Mouse (Mus musculus): ENCODE measurements around the gene Sec14l1. TPM values are rescaled to one million over a fixed set of nuclear protein-coding genes. Genes with fewer than 3 reads are reported as not detected.
"Not testable (repeated sequence)": the region's sequence is repeated elsewhere in the genome, so short reads cannot be mapped to it uniquely, and the experiment has no call there.

Sec14l1 gene
- polyA plus RNA-seq, 1 experiment from 2014 or later = 52.6 TPM

DNA sequence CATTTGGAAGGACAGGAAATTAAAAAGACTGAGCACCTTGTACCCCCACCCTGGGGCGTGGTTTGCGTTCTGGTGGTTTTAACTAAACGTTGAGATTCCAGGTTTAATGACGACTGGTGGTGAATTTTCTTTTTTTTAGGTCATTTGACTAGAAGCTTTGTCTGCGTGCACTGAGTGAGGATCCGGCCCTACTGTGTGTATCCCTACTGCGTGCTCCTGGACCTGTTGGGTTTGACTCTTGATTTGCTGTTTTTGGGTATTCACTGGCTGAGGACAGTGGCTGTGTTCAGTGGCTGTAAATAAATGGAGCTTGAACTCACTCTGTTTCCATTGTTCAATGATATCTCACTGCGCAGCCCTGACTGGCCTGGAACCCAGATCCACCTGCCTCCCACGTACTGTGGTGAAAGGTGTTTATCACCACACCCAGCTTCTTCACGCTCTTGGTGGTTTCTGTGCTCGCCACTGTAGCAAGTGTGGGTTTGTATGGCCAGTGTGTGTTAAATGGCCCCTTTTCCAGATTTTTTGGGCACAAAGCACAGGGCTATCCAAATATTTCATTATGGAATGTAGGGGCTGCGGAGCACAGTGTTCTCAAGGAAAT lies 36.2 kb upstream of the Sec14l1 start:
- H3K27ac ChIP-seq = no peak overlapping the region
- no peak overlapping the region for H3K9ac ChIP-seq (replicated peaks)
- no peak overlapping the region for H3K4me3 ChIP-seq (replicated peaks)
- no peaks in the 10 kb centered on the region for H3K27me3 ChIP-seq
- no peaks in the 10 kb centered on the region for H3K9me3 ChIP-seq
- peaks cover 41% of the 10 kb centered on the region for H3K36me3 ChIP-seq
- H3K4me1 ChIP-seq (replicated peaks) = peaks cover 36% of the 10 kb centered on the region
- no peak for ATAC-seq (ENCODE audit: insufficient number of reproducible peaks, insufficient read depth, low FRiP score, low TSS enrichment, low read depth)
- WGBS = 93% methylated on average over 12 of the region's 12 CpGs
- H3K4me2 ChIP-seq = no peak overlapping the region

DNA sequence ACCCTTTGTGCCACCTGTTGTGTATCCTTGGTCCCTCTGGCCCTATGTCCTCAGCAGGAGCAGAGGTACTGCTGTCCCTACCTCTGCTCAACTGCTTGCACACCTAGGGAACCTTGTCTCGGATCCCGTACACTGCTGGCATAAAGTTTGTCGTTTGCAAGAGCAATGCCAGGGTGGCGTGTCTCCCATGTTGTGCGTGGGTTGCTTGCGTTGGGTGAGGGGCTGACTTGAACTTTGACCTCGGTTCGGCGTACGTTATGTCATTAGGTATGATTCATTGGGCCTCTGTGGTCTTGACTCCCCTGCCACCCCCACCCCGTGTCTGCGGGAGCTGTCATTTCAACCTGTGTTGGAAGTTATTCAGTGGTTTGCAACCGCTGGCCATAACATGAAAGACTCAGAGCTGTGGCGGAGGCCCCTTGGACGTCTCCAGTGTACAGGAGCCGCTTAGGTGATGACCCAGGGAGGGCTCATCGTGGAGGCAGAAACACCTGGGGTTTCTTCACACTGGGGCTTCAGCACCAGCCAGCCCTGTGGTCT lies 35.2 kb upstream of the Sec14l1 start:
- H3K4me2 ChIP-seq = no peak overlapping the region
- no peaks in the 10 kb centered on the region for H3K9me3 ChIP-seq
- H3K27me3 ChIP-seq = no peaks in the 10 kb centered on the region
- H3K9ac ChIP-seq (replicated peaks) = no peak overlapping the region
- H3K4me1 ChIP-seq (replicated peaks) = peaks cover 36% of the 10 kb centered on the region
- H3K36me3 ChIP-seq = peaks cover 43% of the 10 kb centered on the region
- no peak for ATAC-seq (ENCODE audit: insufficient number of reproducible peaks, insufficient read depth, low FRiP score, low TSS enrichment, low read depth)
- no peak overlapping the region for H3K27ac ChIP-seq
- WGBS = 85% methylated on average over 17 of the region's 17 CpGs
- H3K4me3 ChIP-seq (replicated peaks) = no peak overlapping the region

DNA sequence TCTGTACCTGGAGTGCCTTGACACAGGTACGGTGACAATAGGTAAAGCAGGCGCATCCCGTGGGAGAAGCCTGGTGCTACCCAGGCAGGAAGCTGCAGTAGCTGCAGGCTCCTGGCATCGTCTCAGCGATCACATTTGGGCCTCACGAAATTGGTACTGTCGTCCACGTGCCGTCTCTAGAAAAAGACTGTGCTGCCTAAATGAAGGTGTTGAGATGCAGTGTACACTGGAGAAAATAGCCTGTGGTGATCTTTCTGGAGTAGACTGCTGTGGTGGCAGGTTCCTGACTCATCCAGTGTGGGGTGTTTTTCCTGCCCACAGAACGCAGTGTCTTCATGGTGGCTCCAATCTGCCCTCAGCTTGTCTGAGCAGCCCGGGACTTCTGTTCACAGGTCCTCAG lies 34.8 kb upstream of the Sec14l1 start:
- H3K36me3 ChIP-seq = peaks cover 43% of the 10 kb centered on the region
- WGBS = 92% methylated on average over 11 of the region's 11 CpGs
- no peak overlapping the region; the same call in 1 of the 2 replicates for H3K27ac ChIP-seq
- H3K9me3 ChIP-seq = no peaks in the 10 kb centered on the region
- H3K4me1 ChIP-seq (replicated peaks) = peaks cover 36% of the 10 kb centered on the region
- ATAC-seq (ENCODE audit: insufficient number of reproducible peaks, insufficient read depth, low FRiP score, low TSS enrichment, low read depth) = no peak
- no peaks in the 10 kb centered on the region for H3K27me3 ChIP-seq
- H3K4me2 ChIP-seq = no peak overlapping the region
- no peak overlapping the region for H3K4me3 ChIP-seq (replicated peaks)
- no peak overlapping the region for H3K9ac ChIP-seq (replicated peaks)

DNA sequence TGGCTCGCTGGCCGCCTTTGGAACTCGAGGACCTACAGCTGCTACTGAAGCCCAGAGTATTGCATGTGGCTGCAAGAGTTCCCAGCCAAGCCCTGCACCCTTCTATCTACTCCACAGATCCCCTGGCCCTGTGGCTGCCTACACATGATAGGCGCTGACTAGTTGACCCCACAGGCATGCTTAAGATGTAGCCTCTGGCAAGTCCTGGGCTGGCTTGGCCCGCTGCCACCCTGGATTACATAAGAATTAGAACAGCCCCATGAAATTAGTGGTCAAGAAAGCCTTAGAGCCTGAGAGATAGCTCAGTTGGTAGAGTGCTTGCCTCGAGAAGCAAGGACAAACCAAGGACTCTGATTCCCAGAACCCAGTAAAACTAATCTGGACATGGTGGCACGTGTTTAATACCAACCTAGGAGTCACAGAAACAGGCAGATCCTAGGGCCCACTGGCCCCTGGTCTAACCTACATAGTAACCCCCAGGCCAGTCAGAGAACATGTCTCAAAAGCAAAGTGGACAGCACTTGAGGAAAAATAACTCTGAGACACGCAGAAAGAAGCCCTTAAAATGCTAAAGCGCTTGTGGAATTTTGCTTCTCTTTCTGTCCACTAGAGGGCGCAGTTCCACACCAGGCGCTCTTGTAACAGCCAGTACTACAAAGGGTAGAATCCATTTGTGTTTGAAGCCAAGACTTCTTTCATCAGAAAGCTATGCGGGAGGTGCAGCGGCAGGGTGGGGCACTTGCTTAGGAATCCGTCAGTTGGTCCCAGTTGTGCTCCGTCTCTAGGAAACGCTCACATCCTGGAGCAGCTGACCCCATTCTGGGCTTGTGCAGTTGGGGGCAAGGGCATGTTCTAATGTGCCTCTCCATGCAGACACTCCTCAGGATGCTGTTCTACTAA lies 33.6 kb upstream of the Sec14l1 start:
- H3K4me2 ChIP-seq = peak overlapping the region; percentile 43
- H3K4me3 ChIP-seq (replicated peaks) = no peak overlapping the region; the same call in 1 of the 2 replicates
- no peaks in the 10 kb centered on the region for H3K27me3 ChIP-seq
- H3K4me1 ChIP-seq (replicated peaks) = peaks cover 32% of the 10 kb centered on the region
- 32% methylated on average over 16 of the region's 16 CpGs for WGBS
- no peaks in the 10 kb centered on the region for H3K9me3 ChIP-seq
- H3K36me3 ChIP-seq = peaks cover 43% of the 10 kb centered on the region
- ATAC-seq (ENCODE audit: insufficient number of reproducible peaks, insufficient read depth, low FRiP score, low TSS enrichment, low read depth) = no peak
- H3K9ac ChIP-seq (replicated peaks) = no peak overlapping the region
- H3K27ac ChIP-seq = peak overlapping the region; percentile 67

DNA sequence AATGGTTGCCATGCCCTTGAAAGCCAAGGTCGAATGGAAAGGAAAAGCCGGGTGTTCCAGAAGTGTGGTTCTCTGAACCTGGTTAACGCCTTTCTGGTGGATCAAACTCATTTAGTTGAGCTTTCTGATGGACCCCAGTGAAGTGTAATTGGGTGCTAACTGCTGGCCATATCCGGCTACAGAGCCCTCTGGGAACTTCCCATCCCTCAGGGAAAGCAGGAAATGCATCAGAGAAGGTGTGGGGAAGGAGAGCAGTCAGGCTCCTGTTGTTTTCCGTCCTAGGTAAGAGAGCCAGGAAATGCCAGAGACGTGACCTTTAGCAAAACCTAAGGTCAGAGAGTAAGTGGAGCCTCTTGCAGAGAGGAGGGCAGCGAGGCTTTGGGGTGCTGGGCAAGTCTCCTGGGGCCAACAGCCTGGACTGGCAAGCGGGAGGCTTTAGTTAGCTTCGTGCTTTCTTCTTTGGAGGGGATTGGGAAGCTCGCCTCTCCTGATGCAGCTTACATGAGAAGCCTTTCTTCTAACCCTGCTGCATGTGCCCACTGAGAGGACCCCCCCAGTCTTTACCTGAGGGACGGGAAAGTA lies 32.5 kb upstream of the Sec14l1 start:
- Histone ChIP-seq H3K4me3 (replicated peaks) (no peak overlapping the region), H3K4me2 (no peak overlapping the region), H3K9ac (replicated peaks) (peak overlapping the region; percentile 19; the same call in 1 of the 2 replicates), H3K36me3 (peaks cover 43% of the 10 kb centered on the region), H3K4me1 (replicated peaks) (peaks cover 27% of the 10 kb centered on the region), H3K27me3 (no peaks in the 10 kb centered on the region), H3K9me3 (no peaks in the 10 kb centered on the region), H3K27ac (peak overlapping the region; percentile 56; the same call in 1 of the 2 replicates)
- no peak for ATAC-seq (ENCODE audit: insufficient number of reproducible peaks, insufficient read depth, low FRiP score, low TSS enrichment, low read depth)
- 54% methylated on average over 11 of the region's 11 CpGs for WGBS

DNA sequence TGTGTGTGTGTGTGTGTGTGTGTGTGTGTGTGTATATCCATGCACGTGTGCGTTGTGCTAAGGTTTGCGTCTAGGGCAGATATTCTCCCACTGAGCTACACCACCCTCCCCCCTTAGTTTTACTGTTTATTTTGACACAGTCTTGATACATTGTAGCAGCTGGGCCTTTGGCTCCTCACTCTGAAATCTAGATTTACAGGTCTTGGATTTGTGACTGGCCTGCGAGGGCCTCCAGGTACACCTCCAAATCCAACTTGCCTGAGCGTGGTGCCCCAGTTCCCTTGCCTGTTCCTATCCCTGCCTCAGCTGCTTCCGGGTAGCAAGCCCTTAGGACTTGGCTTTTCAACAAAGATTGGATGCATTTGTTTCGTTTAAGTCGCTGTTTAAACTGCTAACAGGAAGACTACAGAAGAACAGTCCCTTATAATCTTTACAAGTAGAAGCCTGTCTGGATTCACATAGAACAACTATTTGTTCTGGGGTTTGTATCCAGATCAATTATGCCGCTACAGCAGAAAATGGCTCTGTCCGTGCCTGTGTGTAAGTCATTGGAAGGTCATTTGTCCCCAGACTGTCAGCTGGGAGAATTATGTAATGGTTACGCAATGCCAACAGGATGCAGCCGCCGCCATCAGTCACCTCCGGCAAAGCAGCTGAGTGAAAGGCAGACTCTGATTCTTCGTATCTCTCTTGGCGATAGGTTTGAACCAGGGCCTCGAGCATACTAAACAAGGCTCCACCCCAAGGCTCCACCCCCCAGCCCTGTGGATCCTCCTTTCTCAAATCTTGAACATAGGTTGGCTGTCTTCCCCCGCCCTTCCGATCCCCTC lies 31.7 kb upstream of the Sec14l1 start:
- ATAC-seq (ENCODE audit: insufficient number of reproducible peaks, insufficient read depth, low FRiP score, low TSS enrichment, low read depth) = no peak
- peak overlapping the region; percentile 56; the same call in 1 of the 2 replicates for H3K27ac ChIP-seq
- no peaks in the 10 kb centered on the region for H3K27me3 ChIP-seq
- H3K4me3 ChIP-seq (replicated peaks) = no peak overlapping the region
- no peaks in the 10 kb centered on the region for H3K9me3 ChIP-seq
- WGBS = 89% methylated on average over 19 of the region's 19 CpGs
- H3K4me2 ChIP-seq = no peak overlapping the region
- peaks cover 36% of the 10 kb centered on the region for H3K36me3 ChIP-seq
- H3K9ac ChIP-seq (replicated peaks) = no peak overlapping the region
- H3K4me1 ChIP-seq (replicated peaks) = peaks cover 19% of the 10 kb centered on the region

DNA sequence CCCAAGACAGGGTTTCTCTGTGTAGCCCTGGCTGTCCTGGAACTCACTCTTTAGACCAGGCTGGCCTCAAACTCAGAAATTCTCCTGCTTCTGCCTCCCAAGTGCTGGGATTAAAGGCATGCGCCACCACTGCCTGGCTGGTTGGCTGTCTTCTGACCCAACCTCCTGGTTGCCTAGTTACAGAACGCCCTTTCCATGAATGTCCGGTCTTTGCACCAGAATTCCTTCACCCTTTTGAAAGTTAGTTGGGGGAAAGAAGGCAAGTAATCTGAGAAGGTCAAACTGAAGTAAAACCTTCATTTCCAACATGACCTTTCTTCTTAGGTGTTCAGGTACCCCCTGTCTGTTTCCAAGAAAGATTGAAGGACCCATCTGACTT lies 31.1 kb upstream of the Sec14l1 start:
- H3K27ac ChIP-seq; ATAC-seq (ENCODE audit: insufficient number of reproducible peaks, insufficient read depth, low FRiP score, low TSS enrichment, low read depth); H3K27me3 ChIP-seq; H3K9me3 ChIP-seq; H3K4me2 ChIP-seq; H3K4me3 ChIP-seq (replicated peaks); H3K9ac ChIP-seq (replicated peaks): not testable (repeated sequence)
- H3K4me1 ChIP-seq (replicated peaks) = peaks cover 18% of the 10 kb centered on the region
- 88% methylated on average over 3 of the region's 3 CpGs for WGBS
- peaks cover 30% of the 10 kb centered on the region for H3K36me3 ChIP-seq

DNA sequence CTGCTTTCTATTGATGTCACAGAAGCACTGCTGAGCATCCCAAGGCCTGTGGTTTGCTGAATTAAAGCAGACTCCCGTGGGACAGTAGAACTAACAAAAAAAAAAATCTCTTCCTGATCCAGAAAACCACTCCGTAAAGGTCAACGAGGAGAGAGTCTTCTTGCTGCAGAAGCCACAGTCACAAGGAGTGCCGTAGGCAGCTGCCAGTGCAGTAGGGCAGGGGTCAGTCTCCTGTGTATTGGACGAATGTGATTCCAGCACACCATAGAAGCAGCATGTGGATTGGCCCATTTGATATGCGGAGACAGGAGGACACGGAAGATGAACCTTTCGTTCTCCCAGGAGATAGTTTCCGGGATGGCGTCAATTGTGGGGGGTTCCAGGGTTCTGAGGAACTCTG lies 28.8 kb upstream of the Sec14l1 start:
- Histone ChIP-seq H3K4me2 (no peak overlapping the region), H3K27ac (no peak overlapping the region), H3K4me3 (replicated peaks) (no peak overlapping the region), H3K9ac (replicated peaks) (no peak overlapping the region), H3K4me1 (replicated peaks) (peaks cover 19% of the 10 kb centered on the region), H3K9me3 (no peaks in the 10 kb centered on the region), H3K36me3 (peaks cover 6% of the 10 kb centered on the region; the same call in 1 of the 2 replicates), H3K27me3 (no peaks in the 10 kb centered on the region)
- no peak for ATAC-seq (ENCODE audit: insufficient number of reproducible peaks, insufficient read depth, low FRiP score, low TSS enrichment, low read depth)
- 89% methylated on average over 10 of the region's 10 CpGs for WGBS

DNA sequence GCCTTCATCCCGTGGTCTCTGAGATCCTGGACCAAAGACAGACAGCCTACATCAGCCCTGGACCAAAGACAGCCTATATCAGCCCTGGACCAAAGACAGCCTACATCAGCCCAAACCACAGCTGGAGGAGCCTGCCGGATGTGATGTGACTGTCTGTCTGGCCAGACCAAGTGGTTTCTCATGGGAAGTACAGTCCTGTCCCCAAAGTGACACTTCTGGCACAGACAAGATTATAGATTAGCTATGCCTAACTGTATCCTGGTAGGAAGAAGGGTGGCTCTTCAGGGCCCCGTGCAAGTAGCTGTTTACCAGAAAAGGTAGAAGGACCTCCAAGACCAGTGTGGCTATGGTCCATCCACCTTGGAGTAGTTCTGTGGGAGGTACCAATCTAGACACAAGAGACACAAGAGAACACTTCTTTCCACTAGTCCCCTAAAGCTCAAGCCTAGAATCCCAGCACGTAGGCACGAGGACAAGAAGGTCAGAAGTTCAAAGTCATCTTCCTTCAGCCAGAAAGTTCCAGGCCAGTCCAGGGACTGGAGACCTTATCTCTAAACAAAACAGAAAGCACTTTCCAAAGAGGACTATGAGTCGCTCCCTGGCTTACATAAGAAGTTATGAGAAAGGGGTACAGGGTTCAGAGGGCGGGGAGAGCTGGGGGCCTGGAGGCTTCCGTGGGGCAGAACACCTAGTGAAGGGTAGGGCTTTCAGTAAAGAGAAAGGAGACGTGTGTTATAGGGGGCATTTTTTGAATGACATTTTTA lies 27.8 kb upstream of the Sec14l1 start:
- ATAC-seq (ENCODE audit: insufficient number of reproducible peaks, insufficient read depth, low FRiP score, low TSS enrichment, low read depth) = no peak
- 83% methylated on average over 9 of the region's 9 CpGs for WGBS

More for the DNA sequence above, 27.8 kb upstream of the Sec14l1 start:
- Histone ChIP-seq H3K27me3 (no peaks in the 10 kb centered on the region), H3K4me3 (replicated peaks) (no peak overlapping the region), H3K4me1 (replicated peaks) (peaks cover 19% of the 10 kb centered on the region), H3K27ac (no peak overlapping the region), H3K9me3 (no peaks in the 10 kb centered on the region), H3K9ac (replicated peaks) (no peak overlapping the region), H3K36me3 (peaks cover 6% of the 10 kb centered on the region; the same call in 1 of the 2 replicates), H3K4me2 (no peak overlapping the region)

All from limb, embryonic 12.5 days (tissue).